Mouse (Mus musculus): Measurements from ENCODE around the gene AC170998.1.

AC170998.1 gene

GRCm38 (mm10) chr17:28725783-28726182 lies at the start of gene AC170998.1:
TSS of gene AC170998.1 (plus strand) at chr17:28726083.
- DNase-seq (ENCODE audit: low spot score): no peak

GRCm38 (mm10) chr17:28682311-28683084 lies 43.4 kb upstream of the AC170998.1 start:
- no peak for DNase-seq (ENCODE audit: low spot score)

- DNase-seq (ENCODE audit: low spot score): no peak
Observed at GRCm38 (mm10) chr17:28683601-28684000, 42.3 kb upstream of the AC170998.1 start.

- no peak for DNase-seq (ENCODE audit: low spot score)
Observed at GRCm38 (mm10) chr17:28684631-28685030, 41.3 kb upstream of the AC170998.1 start.

- DNase-seq (ENCODE audit: low spot score): no peak
Observed at GRCm38 (mm10) chr17:28687354-28687753, 38.5 kb upstream of the AC170998.1 start.

GRCm38 (mm10) chr17:28689586-28690283 lies 36.1 kb upstream of the AC170998.1 start, which contains the start of gene Slc26a8:
TSS of gene Slc26a8 (minus strand) at chr17:28690233.
- DNase-seq (ENCODE audit: low spot score): no peak

GRCm38 (mm10) chr17:28690776-28691686 lies 34.9 kb upstream of the AC170998.1 start, which contains the start of gene Mapk14:
TSS of gene Mapk14 (plus strand) at chr17:28691329.
- DNase-seq (ENCODE audit: low spot score): peak; percentile 100

GRCm38 (mm10) chr17:28691687-28692340 lies 34.1 kb upstream of the AC170998.1 start:
- DNase-seq (ENCODE audit: low spot score): peak; percentile 34

- DNase-seq (ENCODE audit: low spot score): no peak
Observed at GRCm38 (mm10) chr17:28692341-28692710, 33.6 kb upstream of the AC170998.1 start.

GRCm38 (mm10) chr17:28693086-28693485 lies 32.8 kb upstream of the AC170998.1 start:
- DNase-seq (ENCODE audit: low spot score): no peak

GRCm38 (mm10) chr17:28694078-28694477 lies 31.8 kb upstream of the AC170998.1 start:
- no peak for DNase-seq (ENCODE audit: low spot score)

- DNase-seq (ENCODE audit: low spot score): no peak
Observed at GRCm38 (mm10) chr17:28694832-28695231, 31.1 kb upstream of the AC170998.1 start.

- no peak for DNase-seq (ENCODE audit: low spot score)
Observed at GRCm38 (mm10) chr17:28696641-28697040, 29.2 kb upstream of the AC170998.1 start.

GRCm38 (mm10) chr17:28697290-28698195 lies 28.3 kb upstream of the AC170998.1 start:
- no peak for DNase-seq (ENCODE audit: low spot score)

GRCm38 (mm10) chr17:28698245-28698644 lies 27.6 kb upstream of the AC170998.1 start:
- no peak for DNase-seq (ENCODE audit: low spot score)

GRCm38 (mm10) chr17:28698672-28699071 lies 27.2 kb upstream of the AC170998.1 start:
- no peak for DNase-seq (ENCODE audit: low spot score)

- no peak for DNase-seq (ENCODE audit: low spot score)
Observed at GRCm38 (mm10) chr17:28699789-28700188, 26.1 kb upstream of the AC170998.1 start.

GRCm38 (mm10) chr17:28701171-28701570 lies 24.7 kb upstream of the AC170998.1 start:
- DNase-seq (ENCODE audit: low spot score): no peak

GRCm38 (mm10) chr17:28701737-28702136 lies 24.1 kb upstream of the AC170998.1 start:
- DNase-seq (ENCODE audit: low spot score): no peak

- DNase-seq (ENCODE audit: low spot score): no peak
Observed at GRCm38 (mm10) chr17:28702646-28703045, 23.2 kb upstream of the AC170998.1 start.

GRCm38 (mm10) chr17:28706697-28707096 lies 19.2 kb upstream of the AC170998.1 start:
- DNase-seq (ENCODE audit: low spot score): no peak

Measured in ovary, adult 18-20 months (tissue).